Comparison of ENCODE assay signal across 8 mouse cellular contexts in the genomic region with DNA sequence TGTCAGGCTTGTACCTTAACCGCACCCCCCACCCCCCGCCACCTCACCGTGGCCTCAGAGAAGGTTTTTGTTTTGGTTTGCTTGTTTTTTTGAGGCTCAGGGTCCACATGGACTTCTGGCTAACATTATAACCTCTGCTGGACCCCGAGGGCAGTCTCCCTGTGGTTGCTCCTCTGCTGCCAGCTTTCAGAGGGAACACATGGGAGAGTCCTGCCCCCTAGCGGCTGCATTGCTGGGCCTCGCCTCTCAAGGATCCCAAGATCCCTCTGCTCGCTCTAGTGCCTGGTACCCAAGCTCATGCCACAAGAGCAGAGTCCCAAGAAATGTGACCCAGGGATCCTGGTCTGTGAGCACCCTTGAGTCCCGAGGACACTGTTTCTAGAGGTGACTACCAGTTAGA. TPM values are rescaled to one million over a fixed set of nuclear protein-coding genes. Genes with fewer than 3 reads are reported as not detected.
DNase-seq lines count a peak whose midpoint lies in the region; ATAC-seq and TF ChIP-seq lines count a peak whose summit lies in the region.
"Had no signal": no experiment of that assay in that cellular context is flagged by ENCODE, and none has a peak within 500 bp of the region (broad histone marks: within the 10 kb centered on the region; RNA-seq: fewer than 3 reads in every experiment).

No protein-coding gene starts in this region.

- peak; percentile 48; the same call in 1 of the 2 replicates for ATAC-seq in liver, embryonic 11.5 days (replicated peaks; ENCODE audit: low FRiP score)

- no peak overlapping the region for H3K4me3 ChIP-seq in MEL (ENCODE audit: control insufficient read depth in 1 of 2, insufficient read depth in 1 of 2, low read depth in 2 of 2, low read length in 2 of 2)
- H3K4me3 ChIP-seq in liver, embryonic 11.5 days (ENCODE audit: low read depth, low read length), result no peak overlapping the region
- H3K4me3 ChIP-seq: myocyte had no signal

- no peak overlapping the region for H3K4me2 ChIP-seq in liver, embryonic 11.5 days

- 38% methylated on average over 8 of the region's 8 CpGs for WGBS in liver, embryonic 11.5 days

- H3K4me1 ChIP-seq in MEL (ENCODE audit: control insufficient read depth in 1 of 2, insufficient read depth in 2 of 2, low read length in 2 of 2), result peaks cover 6 to 13% of the 10 kb centered on the region in 2 experiments
- peaks cover 3% of the 10 kb centered on the region; the same call in 1 of the 2 replicates for H3K4me1 ChIP-seq in liver, embryonic 11.5 days (replicated peaks; ENCODE audit: control insufficient read depth, insufficient read depth, low read length)

- H3K27me3 ChIP-seq in MEL (ENCODE audit: control insufficient read depth in 1 of 2, insufficient read depth in 2 of 2, low read length in 2 of 2), result no peaks in the 10 kb centered on the region
- no peaks in the 10 kb centered on the region for H3K27me3 ChIP-seq in liver, embryonic 11.5 days (replicated peaks; ENCODE audit: control insufficient read depth, insufficient read depth, low read length)

- no peaks in the 10 kb centered on the region for H3K79me2 ChIP-seq in MEL (ENCODE audit: control insufficient read depth, insufficient read depth, low read length, poor library complexity)

- H3K9me3 ChIP-seq in MEL (replicated peaks; ENCODE audit: insufficient read depth, low read length), result no peaks in the 10 kb centered on the region
- H3K9me3 ChIP-seq in liver, embryonic 11.5 days (ENCODE audit: control insufficient read depth, low read length), result no peaks in the 10 kb centered on the region

- peak; percentile 91 for TF ChIP-seq RAD21 in MEL (IDR thresholded peaks at IDR 0.05; ENCODE audit: low read depth, low read length)

- H3K27ac ChIP-seq in MEL (ENCODE audit: control insufficient read depth, low read depth, low read length), result no peak overlapping the region
- H3K27ac ChIP-seq in liver, embryonic 11.5 days (ENCODE audit: low read depth, low read length), result no peak overlapping the region

- no peak for TF ChIP-seq EP300 in MEL (IDR thresholded peaks at IDR 0.05; ENCODE audit: low read depth in 1 of 2, low read length in 2 of 2)

- no peak overlapping the region for H3K9ac ChIP-seq in MEL (ENCODE audit: control insufficient read depth, low read depth, low read length, poor library complexity, severe bottlenecking)
- no peak overlapping the region for H3K9ac ChIP-seq in liver, embryonic 11.5 days (ENCODE audit: low read depth, low read length)

- TF ChIP-seq POLR2A in MEL (IDR thresholded peaks at IDR 0.05; ENCODE audit: control insufficient read depth in 1 of 2, insufficient read depth in 1 of 2, low read depth in 1 of 2, low read length in 2 of 2, poor library complexity in 1 of 2), result no peak
- no peak for TF ChIP-seq POLR2A in brain, embryonic 14.5 days (IDR thresholded peaks at IDR 0.05; ENCODE audit: borderline replicate concordance, extremely low read depth, insufficient read depth, insufficient read length, poor library complexity, severe bottlenecking)

- TF ChIP-seq CTCF in MEL (IDR thresholded peaks at IDR 0.05 in 2 of 3, conservative IDR thresholded peaks at IDR 0.05 in 1 of 3; ENCODE audit: control insufficient read depth in 1 of 3, insufficient read depth in 1 of 3, low read depth in 2 of 3, low read length in 3 of 3, poor library complexity in 1 of 3, severe bottlenecking in 1 of 3), result peak; percentile 86 to 97 (median 97)
- peak; percentile 78 for TF ChIP-seq CTCF in brain, embryonic 14.5 days (IDR thresholded peaks at IDR 0.05; ENCODE audit: borderline replicate concordance, extremely low read depth, insufficient read depth, insufficient read length)

- H3K36me3 ChIP-seq in MEL (ENCODE audit: control insufficient read depth in 1 of 2, insufficient read depth in 2 of 2, low read length in 2 of 2), result peaks cover 0 to 7% of the 10 kb centered on the region in 2 experiments; a peak in 2 of 4 replicates
- no peaks in the 10 kb centered on the region for H3K36me3 ChIP-seq in liver, embryonic 11.5 days (ENCODE audit: control insufficient read depth, insufficient read depth, low read length)

- peak; percentile 15 to 29 for DNase-seq in layer of hippocampus, postnatal 14 days (ENCODE audit: low spot score in 2 of 2)
- DNase-seq in layer of hippocampus, adult 9-10 months (ENCODE audit: low spot score), result no peak
- peak; percentile 82 for DNase-seq in MEL (ENCODE audit: low read depth, low spot score)
- DNase-seq in brain, embryonic 14.5 days (ENCODE audit: low read depth), result peak; percentile 53
- peak; percentile 58 for DNase-seq in gastrocnemius, postnatal 10 days
- peak; percentile 72 for DNase-seq in liver, embryonic 11.5 days (ENCODE audit: low spot score)
- peak; percentile 50 for DNase-seq in right cerebral cortex, postnatal 4 days

TF ChIP-seq in MEL, 35 proteins besides CTCF, POLR2A, EP300 and RAD21:
- TF ChIP-seq ELF1 (IDR thresholded peaks at IDR 0.05; ENCODE audit: low read depth, low read length), result no peak
- no peak for TF ChIP-seq MYB (IDR thresholded peaks at IDR 0.05; ENCODE audit: low read depth, low read length)
- no peak for TF ChIP-seq TCF12 (IDR thresholded peaks at IDR 0.05; ENCODE audit: low read depth, low read length)
- no peak for TF ChIP-seq MEF2A (IDR thresholded peaks at IDR 0.05; ENCODE audit: extremely low read depth, insufficient replicate concordance, low read depth, low read length, poor library complexity, severe bottlenecking)
- no peak for TF ChIP-seq ZNF384 (IDR thresholded peaks at IDR 0.05; ENCODE audit: low read depth, low read length)
- no peak for TF ChIP-seq CHD2 (IDR thresholded peaks at IDR 0.05; ENCODE audit: low read length)
- no peak for TF ChIP-seq ZMIZ1 (IDR thresholded peaks at IDR 0.05; ENCODE audit: low read depth, low read length)
- no peak for TF ChIP-seq ETS1 (IDR thresholded peaks at IDR 0.05; ENCODE audit: low read depth, low read length)
- peak; percentile 84 for TF ChIP-seq ZC3H11A (IDR thresholded peaks at IDR 0.05; ENCODE audit: low read depth, low read length)
- TF ChIP-seq JUND (IDR thresholded peaks at IDR 0.05; ENCODE audit: low read depth, low read length), result no peak
- TF ChIP-seq SMC3 (IDR thresholded peaks at IDR 0.05; ENCODE audit: low read depth, low read length), result peak; percentile 86
- TF ChIP-seq POLR2AphosphoS2 (IDR thresholded peaks at IDR 0.05; ENCODE audit: low read length), result no peak
- no peak for TF ChIP-seq POLR2AphosphoS5 (IDR thresholded peaks at IDR 0.05; ENCODE audit: borderline replicate concordance, low read depth, low read length)
- no peak for TF ChIP-seq TBP (IDR thresholded peaks at IDR 0.05; ENCODE audit: low read depth, low read length)
- no peak for TF ChIP-seq ZKSCAN1 (IDR thresholded peaks at IDR 0.05; ENCODE audit: low read depth, low read length)
- TF ChIP-seq MAX (IDR thresholded peaks at IDR 0.05; ENCODE audit: low read length), result peak; percentile 34; the same call in 1 of the 2 replicates
- TF ChIP-seq MYC (IDR thresholded peaks at IDR 0.05; ENCODE audit: low read depth, low read length), result 0 out of 2 replicates have a peak, but pooled peaks have one; percentile 32
- no peak for TF ChIP-seq KAT2A (conservative IDR thresholded peaks at IDR 0.05; ENCODE audit: low read depth, low read length)
- TF ChIP-seq MAZ (IDR thresholded peaks at IDR 0.05; ENCODE audit: low read depth, low read length), result 0 out of 2 replicates have a peak, but pooled peaks have one; percentile 19
- no peak for TF ChIP-seq MAFK (IDR thresholded peaks at IDR 0.05; ENCODE audit: borderline replicate concordance, low read depth, low read length)

RNA-seq across cellular contexts. Expression of gene Sfmbt1, which starts 15.0 kb away (rescaled TPM):
- total RNA-seq in layer of hippocampus, postnatal 14 days (2021), result 10 to 100 TPM; 25.4 to 27.8 TPM
- total RNA-seq in MEL (2012; rRNA removed), result 9.4 and 12.4 TPM in 2 replicates
- polyA plus RNA-seq in MEL (2012; ENCODE audit: insufficient read depth in 1 of 2, insufficient read length in 2 of 2, low read depth in 1 of 2, low replicate concordance in 2 of 2, missing spikeins in 1 of 2), result 10 to 100 TPM; 13.7 to 33.0 TPM
- 6.5 and 10.6 TPM in 2 replicates for polyA plus RNA-seq in brain, embryonic 14.5 days (2012; rRNA removed)
- 10 to 100 TPM in 1 of 2 experiments, 1 to 10 TPM in 1; 9.7 to 12.7 TPM for total RNA-seq in gastrocnemius, postnatal 10 days (2021)
- 23.0 and 24.5 TPM in 2 replicates for polyA plus RNA-seq in liver, embryonic 11.5 days (2014; fragmentation: Nextera tagmentation; extraction: Ambion mirVana)

RNA-seq across cellular contexts. Expression of gene Rft1, which starts 45.5 kb away (rescaled TPM):
- total RNA-seq in layer of hippocampus, postnatal 14 days (2021), result 10 to 100 TPM; 11.0 to 11.7 TPM
- 8.0 and 9.1 TPM in 2 replicates for total RNA-seq in MEL (2012; rRNA removed)
- 10 to 100 TPM in 1 of 2 experiments, not detected in 1; 11.3 TPM for polyA plus RNA-seq in MEL (2012; ENCODE audit: insufficient read depth in 1 of 2, insufficient read length in 2 of 2, low read depth in 1 of 2, low replicate concordance in 2 of 2, missing spikeins in 1 of 2)
- polyA plus RNA-seq in brain, embryonic 14.5 days (2012; rRNA removed), result 10.7 and 12.2 TPM in 2 replicates
- 1 to 10 TPM; 6.4 to 7.3 TPM for total RNA-seq in gastrocnemius, postnatal 10 days (2021)
- 9.7 and 9.8 TPM in 2 replicates for polyA plus RNA-seq in liver, embryonic 11.5 days (2014; fragmentation: Nextera tagmentation; extraction: Ambion mirVana)
